Mouse (Mus musculus): ENCODE results near the gene Grk5.
"Not testable (repeated sequence)": the region's sequence is repeated elsewhere in the genome, so short reads cannot be mapped to it uniquely, and the experiment has no call there.

The Grk5 gene

GRCm38 (mm10) chr19:60889714-60890315 lies at the start of gene Grk5:
Grk5 (plus strand) TSS chr19:60889749.
- peak; percentile 97 for DNase-seq (ENCODE audit: low spot score)

- DNase-seq (ENCODE audit: low spot score), result no peak
These were observed 46.2 kb upstream of the Grk5 start for GRCm38 (mm10) chr19:60843324-60843723.

- DNase-seq (ENCODE audit: low spot score), result no peak
These were observed 43.8 kb upstream of the Grk5 start for GRCm38 (mm10) chr19:60845731-60846130.

- DNase-seq (ENCODE audit: low spot score), result peak; percentile 84
These were observed 28.5 kb upstream of the Grk5 start, which contains the start of gene Sfxn4 for GRCm38 (mm10) chr19:60860868-60861700. Sfxn4 (minus strand) TSS chr19:60861479.

GRCm38 (mm10) chr19:60866169-60866568 lies 23.4 kb upstream of the Grk5 start:
- not testable (repeated sequence) for DNase-seq (ENCODE audit: low spot score)

- DNase-seq (ENCODE audit: low spot score), result no peak
These were observed 19.1 kb upstream of the Grk5 start for GRCm38 (mm10) chr19:60870489-60870888.

- DNase-seq (ENCODE audit: low spot score), result no peak
These were observed 18.2 kb upstream of the Grk5 start for GRCm38 (mm10) chr19:60871366-60871765.

GRCm38 (mm10) chr19:60872272-60872671 lies 17.3 kb upstream of the Grk5 start:
- no peak for DNase-seq (ENCODE audit: low spot score)

- DNase-seq (ENCODE audit: low spot score), result peak; percentile 74
These were observed 16.0 kb upstream of the Grk5 start for GRCm38 (mm10) chr19:60873501-60873900.

GRCm38 (mm10) chr19:60874064-60874694 lies 15.4 kb upstream of the Grk5 start, which contains the start of gene Prdx3:
Prdx3 (minus strand) TSS chr19:60874556.
- DNase-seq (ENCODE audit: low spot score), result peak; percentile 98

GRCm38 (mm10) chr19:60883129-60883528 lies 6.4 kb upstream of the Grk5 start:
- peak; percentile 76 for DNase-seq (ENCODE audit: low spot score)

GRCm38 (mm10) chr19:60887637-60888036 lies 1.9 kb upstream of the Grk5 start:
- DNase-seq (ENCODE audit: low spot score), result no peak

GRCm38 (mm10) chr19:60889101-60889713 lies 342 bp upstream of the Grk5 start:
- DNase-seq (ENCODE audit: low spot score), result peak; percentile 87

- peak; percentile 44 for DNase-seq (ENCODE audit: low spot score)
These were observed 1.0 kb downstream of the Grk5 start for GRCm38 (mm10) chr19:60890391-60891122.

- DNase-seq (ENCODE audit: low spot score), result no peak
These were observed 1.5 kb downstream of the Grk5 start for GRCm38 (mm10) chr19:60891123-60891470.

- DNase-seq (ENCODE audit: low spot score), result peak; percentile 83
These were observed 2.5 kb downstream of the Grk5 start for GRCm38 (mm10) chr19:60891934-60892547.

- peak; percentile 47 for DNase-seq (ENCODE audit: low spot score)
These were observed 5.8 kb downstream of the Grk5 start for GRCm38 (mm10) chr19:60895251-60895880.

GRCm38 (mm10) chr19:60903139-60903538 lies 13.6 kb downstream of the Grk5 start:
- DNase-seq (ENCODE audit: low spot score), result no peak

- DNase-seq (ENCODE audit: low spot score), result no peak
These were observed 14.4 kb downstream of the Grk5 start for GRCm38 (mm10) chr19:60903971-60904370.

- no peak for DNase-seq (ENCODE audit: low spot score)
These were observed 15.9 kb downstream of the Grk5 start for GRCm38 (mm10) chr19:60905477-60905876.

GRCm38 (mm10) chr19:60910304-60910703 lies 20.8 kb downstream of the Grk5 start:
- no peak for DNase-seq (ENCODE audit: low spot score)
